Mouse (Mus musculus) forebrain, embryonic 16.5 days (tissue): ENCODE data around the gene Cpne5. TPM values are rescaled to one million over a fixed set of nuclear protein-coding genes. Genes with fewer than 3 reads are reported as not detected.
A peak's percentile ranks its signal among the peaks of the same experiment; 100 is the strongest.

ENCODE experiments used
- ATAC-seq: fragments of 200-750 bp; cut with Nextera tagmentation; 2 replicates; pipeline ENCODE4 v1.8.0; 2017; ENCODE audit warnings: mild to moderate bottlenecking, moderate library complexity
- H3K27ac ChIP-seq: fragments of 300-500 bp; sonication (generic); 2 replicates; pipeline ENCODE4 v1.5.1; 2014; ENCODE audit warnings: low read length, control low read depth
- H3K27me3 ChIP-seq: fragments of 300-500 bp; sonication (generic); replicated peaks from 2 replicates; pipeline ENCODE4 v1.6.1; 2014; ENCODE audit warnings: low read length; ENCODE audit not compliant: control insufficient read depth, insufficient read depth
- H3K36me3 ChIP-seq: fragments of 300-500 bp; sonication (generic); 2 replicates; pipeline ENCODE4 v1.6.1; 2014; ENCODE audit not compliant: control insufficient read depth, insufficient read depth
- H3K4me1 ChIP-seq: fragments of 300-500 bp; sonication (generic); replicated peaks from 2 replicates; pipeline ENCODE4 v1.6.1; 2014; ENCODE audit warnings: low read length; ENCODE audit not compliant: control insufficient read depth, insufficient read depth
- H3K4me2 ChIP-seq: fragments of 300-500 bp; sonication (generic); 2 replicates; pipeline ENCODE4 v1.6.1; 2014; ENCODE audit warnings: mild to moderate bottlenecking, low read length, control low read depth
- H3K4me3 ChIP-seq: fragments of 300-500 bp; sonication (generic); replicated peaks from 2 replicates; pipeline ENCODE4 v1.5.1; 2014; ENCODE audit warnings: mild to moderate bottlenecking, low read length, control low read depth
- H3K9ac ChIP-seq: fragments of 300-500 bp; sonication (generic); replicated peaks from 2 replicates; pipeline ENCODE4 v1.6.1; 2014; ENCODE audit warnings: low read depth, low read length, control low read depth
- H3K9me3 ChIP-seq: fragments of 300-500 bp; sonication (generic); 2 replicates; pipeline ENCODE4 v1.6.1; 2016; ENCODE audit warnings: low read length; ENCODE audit not compliant: control insufficient read depth
- WGBS: fragments of 180-500 bp; shearing (Covaris S2); extraction: QIAGEN DNeasy Blood & Tissue Kit; methylation state at CpG from one replicate; pipeline ENCODE4 v1.1.7; 2014; 5-methylcytosine and 5-hydroxymethylcytosine counted together
- polyA plus RNA-seq: library from polyadenylated mRNA; unstranded; fragments of >200 nt; fragmentation: Nextera tagmentation; extraction: Ambion mirVana; gene quantifications from 2 replicates; pipeline ENCODE4 v1.2.1, GENCODE M21; 2015

The Cpne5 gene
- polyA plus RNA-seq, 1 experiment from 2014 or later, result 35.5 TPM

DNA sequence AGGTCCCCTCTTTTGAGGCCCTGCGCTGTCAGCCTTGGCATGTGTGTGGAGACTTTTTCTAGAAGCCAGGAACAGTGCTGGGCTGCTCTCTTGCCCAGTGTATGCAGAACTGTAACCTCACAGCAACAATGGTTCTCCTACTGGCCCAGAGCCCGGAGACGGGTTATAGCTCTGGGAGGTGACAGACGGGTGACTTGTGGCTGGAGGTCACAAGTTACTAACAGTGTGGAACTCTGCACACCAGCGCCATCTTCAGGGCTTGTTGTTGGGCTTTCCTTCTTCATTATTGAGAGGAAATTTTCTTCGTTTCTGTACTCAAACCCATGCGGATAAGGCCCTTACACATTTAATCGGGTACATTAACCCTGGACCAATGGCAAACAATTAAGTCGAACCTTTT is 11.5 kb upstream of the Cpne5 start:
- ATAC-seq, result no peak
- no peaks in the 10 kb centered on the region for H3K27me3 ChIP-seq
- WGBS, result 63% methylated on average over 9 of the region's 9 CpGs
- no peak overlapping the region for H3K4me2 ChIP-seq
- no peak overlapping the region for H3K27ac ChIP-seq
- H3K4me1 ChIP-seq, result peaks cover 22% of the 10 kb centered on the region
- no peaks in the 10 kb centered on the region for H3K9me3 ChIP-seq
- H3K9ac ChIP-seq, result no peak overlapping the region
- H3K4me3 ChIP-seq, result no peak overlapping the region
- H3K36me3 ChIP-seq, result peaks cover 2% of the 10 kb centered on the region; the same call in 1 of the 2 replicates

- H3K27me3 ChIP-seq, result no peaks in the 10 kb centered on the region
- H3K36me3 ChIP-seq, result peaks cover 2% of the 10 kb centered on the region; the same call in 1 of the 2 replicates
- WGBS, result 68% methylated on average over 13 of the region's 13 CpGs
- no peak overlapping the region for H3K27ac ChIP-seq
- no peak for ATAC-seq
- H3K4me3 ChIP-seq, result no peak overlapping the region
- no peaks in the 10 kb centered on the region for H3K9me3 ChIP-seq
- H3K4me2 ChIP-seq, result no peak overlapping the region
- H3K9ac ChIP-seq, result no peak overlapping the region
- peaks cover 22% of the 10 kb centered on the region for H3K4me1 ChIP-seq
Measured at GRCm38 (mm10) chr17:29247881-29248280, 9.9 kb upstream of the Cpne5 start.

GRCm38 (mm10) chr17:29246602-29247001 is 8.6 kb upstream of the Cpne5 start:
- ATAC-seq, result peak; percentile 75
- Histone ChIP-seq H3K4me1 (peaks cover 13% of the 10 kb centered on the region), H3K9me3 (no peaks in the 10 kb centered on the region), H3K36me3 (peaks cover 2% of the 10 kb centered on the region; the same call in 1 of the 2 replicates), H3K27me3 (no peaks in the 10 kb centered on the region), H3K9ac (no peak overlapping the region), H3K27ac (no peak overlapping the region), H3K4me2 (no peak overlapping the region), H3K4me3 (no peak overlapping the region)
- WGBS, result 20% methylated on average over 5 of the region's 5 CpGs

- 0 out of 2 replicates have a peak, but pooled peaks have one; percentile 43 for ATAC-seq
Measured at GRCm38 (mm10) chr17:29245725-29246124, 7.8 kb upstream of the Cpne5 start.

GRCm38 (mm10) chr17:29244912-29245311 is 6.9 kb upstream of the Cpne5 start:
- no peaks in the 10 kb centered on the region for H3K27me3 ChIP-seq
- H3K4me2 ChIP-seq, result no peak overlapping the region
- 42% methylated on average over 10 of the region's 12 CpGs for WGBS
- H3K36me3 ChIP-seq, result no peaks in the 10 kb centered on the region; the same call in 1 of the 2 replicates
- no peak overlapping the region for H3K9ac ChIP-seq
- H3K4me1 ChIP-seq, result peaks cover 11% of the 10 kb centered on the region
- no peak overlapping the region for H3K4me3 ChIP-seq
- H3K27ac ChIP-seq, result no peak overlapping the region
- H3K9me3 ChIP-seq, result no peaks in the 10 kb centered on the region
- ATAC-seq, result no peak

More at GRCm38 (mm10) chr17:29245725-29246124, 7.8 kb upstream of the Cpne5 start:
- Histone ChIP-seq H3K4me3 (no peak overlapping the region), H3K9ac (no peak overlapping the region), H3K27ac (no peak overlapping the region), H3K4me1 (peaks cover 11% of the 10 kb centered on the region), H3K36me3 (no peaks in the 10 kb centered on the region; the same call in 1 of the 2 replicates), H3K4me2 (no peak overlapping the region), H3K9me3 (no peaks in the 10 kb centered on the region), H3K27me3 (no peaks in the 10 kb centered on the region)
- 25% methylated on average over 7 of the region's 7 CpGs for WGBS

DNA sequence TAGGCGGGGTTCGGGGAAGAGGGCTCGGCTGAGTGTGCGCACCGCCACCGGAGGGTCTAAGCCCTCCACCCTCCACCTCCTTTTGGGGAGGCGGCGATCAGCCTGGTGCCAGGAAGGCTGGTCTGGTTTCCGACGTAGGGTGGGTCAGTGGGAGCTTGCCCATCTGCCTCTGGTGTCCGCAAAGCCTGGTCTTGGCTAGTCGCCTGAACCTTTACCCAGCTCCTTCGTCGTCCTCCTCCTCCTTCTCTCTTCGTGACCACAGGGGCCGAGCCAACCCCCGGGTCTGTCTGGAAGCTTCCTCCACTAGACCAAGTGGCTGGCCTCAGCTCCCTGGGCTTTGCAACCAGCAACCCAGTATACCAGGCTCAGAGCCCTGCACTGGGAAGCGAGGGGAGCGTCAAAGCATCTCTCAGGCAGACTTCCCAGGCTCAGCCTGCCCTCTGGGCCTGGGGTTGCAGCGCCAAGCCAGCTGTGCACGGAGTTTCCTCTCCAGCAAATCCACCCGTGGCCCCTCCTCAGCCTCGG is 516 bp upstream of the Cpne5 start:
- no peak overlapping the region for H3K27ac ChIP-seq
- peak overlapping the region; percentile 68 for H3K9ac ChIP-seq
- WGBS, result 3% methylated on average over 22 of the region's 23 CpGs
- H3K27me3 ChIP-seq, result 0 out of 2 replicates have a peak, but pooled peaks cover 2% of the 10 kb centered on the region
- H3K9me3 ChIP-seq, result no peaks in the 10 kb centered on the region
- peak overlapping the region; percentile 96 for H3K4me2 ChIP-seq
- no peaks in the 10 kb centered on the region for H3K36me3 ChIP-seq
- peaks cover 14% of the 10 kb centered on the region for H3K4me1 ChIP-seq
- peak; percentile 13; the same call in 1 of the 2 replicates for ATAC-seq
- H3K4me3 ChIP-seq, result peak overlapping the region; percentile 73

GRCm38 (mm10) chr17:29237267-29237771 is 648 bp downstream of the Cpne5 start:
- Histone ChIP-seq H3K27ac (no peak overlapping the region), H3K4me2 (peak overlapping the region; percentile 96), H3K9me3 (no peaks in the 10 kb centered on the region), H3K4me3 (peak overlapping the region; percentile 73), H3K27me3 (0 out of 2 replicates have a peak, but pooled peaks cover 2% of the 10 kb centered on the region), H3K36me3 (no peaks in the 10 kb centered on the region), H3K9ac (peak overlapping the region; percentile 68), H3K4me1 (peaks cover 14% of the 10 kb centered on the region)
- ATAC-seq, result no peak
- WGBS, result 0% methylated on average over 32 of the region's 32 CpGs

DNA sequence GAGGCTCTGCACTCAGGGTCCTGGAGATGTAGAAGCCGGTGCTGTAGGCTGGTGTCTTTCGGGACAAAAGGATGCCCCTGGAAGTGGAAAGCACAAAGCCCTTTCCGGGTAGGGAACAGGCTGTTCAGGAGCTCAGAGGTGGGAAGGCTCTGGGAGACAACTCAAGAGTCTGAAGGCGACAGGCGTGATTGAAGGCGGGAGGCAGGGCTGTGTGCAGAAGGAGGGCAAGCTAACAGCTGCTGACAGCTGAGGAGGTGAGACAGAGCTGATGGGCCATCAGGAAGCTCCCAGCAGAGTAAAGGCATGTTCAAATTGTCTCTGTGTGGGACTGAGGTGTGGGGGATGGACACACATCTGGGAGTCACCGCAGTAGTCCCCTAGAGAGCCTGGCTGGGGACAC is 1.9 kb downstream of the Cpne5 start:
- WGBS, result 77% methylated on average over 7 of the region's 7 CpGs
- Histone ChIP-seq H3K4me2 (peak overlapping the region; percentile 96; the same call in 1 of the 2 replicates), H3K27me3 (0 out of 2 replicates have a peak, but pooled peaks cover 2% of the 10 kb centered on the region), H3K9ac (no peak overlapping the region), H3K9me3 (no peaks in the 10 kb centered on the region), H3K4me1 (peaks cover 14% of the 10 kb centered on the region), H3K36me3 (no peaks in the 10 kb centered on the region), H3K4me3 (no peak overlapping the region), H3K27ac (no peak overlapping the region)
- no peak for ATAC-seq

- ATAC-seq, result no peak
Measured at GRCm38 (mm10) chr17:29231109-29231508, 6.9 kb downstream of the Cpne5 start.

More at GRCm38 (mm10) chr17:29231109-29231508, 6.9 kb downstream of the Cpne5 start:
- no peaks in the 10 kb centered on the region for H3K27me3 ChIP-seq
- H3K9ac ChIP-seq, result no peak overlapping the region
- no peak overlapping the region for H3K4me2 ChIP-seq
- H3K4me1 ChIP-seq, result no peaks in the 10 kb centered on the region
- no peak overlapping the region for H3K4me3 ChIP-seq
- no peak overlapping the region for H3K27ac ChIP-seq
- no peaks in the 10 kb centered on the region for H3K36me3 ChIP-seq
- no peaks in the 10 kb centered on the region for H3K9me3 ChIP-seq
- 63% methylated on average over 10 of the region's 10 CpGs for WGBS
